Mouse (Mus musculus): ENCODE measurements around the gene Ldha. TPM values are rescaled to one million over a fixed set of nuclear protein-coding genes. Genes with fewer than 3 reads are reported as not detected.

Gene Ldha
- 663 and 670 TPM in 2 replicates for polyA plus RNA-seq (2015; fragmentation: Nextera tagmentation; extraction: Ambion mirVana)

GRCm38 (mm10) chr7:46840787-46841525 is at the start of gene Ldha:
Gene Ldha (plus strand): TSS chr7:46841475.

GRCm38 (mm10) chr7:46795287-46796205 is 45.7 kb upstream of the Ldha start, which contains the start of the genes Hps5 and Gtf2h1:
Gene Hps5 (minus strand): TSS chr7:46796064.
Gene Gtf2h1 (plus strand): TSS chr7:46796103.

GRCm38 (mm10) chr7:46860996-46861395 is 19.7 kb downstream of the Ldha start, which contains the start of gene Ldhc:
Gene Ldhc (plus strand): TSS chr7:46861203.

Other genes starting within 250 kb of the Ldha start
- 6.3 and 9.4 TPM in 2 replicates for gene Sergef, start 201.7 kb upstream of the Ldha start, polyA plus RNA-seq (2015; fragmentation: Nextera tagmentation; extraction: Ambion mirVana)
- 2.8 and 7.1 TPM in 2 replicates for gene Tph1, start 168.9 kb upstream of the Ldha start, polyA plus RNA-seq (2015; fragmentation: Nextera tagmentation; extraction: Ambion mirVana)
- 15.8 and 16.1 TPM in 2 replicates for gene Saal1, start 130.8 kb upstream of the Ldha start, polyA plus RNA-seq (2015; fragmentation: Nextera tagmentation; extraction: Ambion mirVana)
- gene Saa3, start 125.8 kb upstream of the Ldha start, polyA plus RNA-seq (2015; fragmentation: Nextera tagmentation; extraction: Ambion mirVana), result 0.75 and 1.3 TPM in 2 replicates
- not detected in 2 replicates for gene Saa4, start 108.9 kb upstream of the Ldha start, polyA plus RNA-seq (2015; fragmentation: Nextera tagmentation; extraction: Ambion mirVana)
- not detected in 2 replicates for gene Saa1, start 98.5 kb upstream of the Ldha start, polyA plus RNA-seq (2015; fragmentation: Nextera tagmentation; extraction: Ambion mirVana)
- gene Saa2, start 89.7 kb upstream of the Ldha start, polyA plus RNA-seq (2015; fragmentation: Nextera tagmentation; extraction: Ambion mirVana), result not detected in 2 replicates
- gene Hps5, start 45.4 kb upstream of the Ldha start, polyA plus RNA-seq (2015; fragmentation: Nextera tagmentation; extraction: Ambion mirVana), result 6.0 and 7.1 TPM in 2 replicates
- 30.5 and 31.4 TPM in 2 replicates for gene Gtf2h1, start 45.4 kb upstream of the Ldha start, polyA plus RNA-seq (2015; fragmentation: Nextera tagmentation; extraction: Ambion mirVana)
- 0.54 and 0.59 TPM in 2 replicates for gene Ldhc, start 19.7 kb downstream of the Ldha start, polyA plus RNA-seq (2015; fragmentation: Nextera tagmentation; extraction: Ambion mirVana)
- gene Tsg101, start 78.5 kb downstream of the Ldha start, polyA plus RNA-seq (2015; fragmentation: Nextera tagmentation; extraction: Ambion mirVana), result 62.8 and 65.5 TPM in 2 replicates
- 5.1 and 5.6 TPM in 2 replicates for gene Uevld, start 117.1 kb downstream of the Ldha start, polyA plus RNA-seq (2015; fragmentation: Nextera tagmentation; extraction: Ambion mirVana)
- gene Gm9999, start 142.1 kb downstream of the Ldha start, polyA plus RNA-seq (2015; fragmentation: Nextera tagmentation; extraction: Ambion mirVana), result not detected in 2 replicates
- 11.4 TPM in 2 replicates for gene Spty2d1, start 166.9 kb downstream of the Ldha start, polyA plus RNA-seq (2015; fragmentation: Nextera tagmentation; extraction: Ambion mirVana)
- 16.2 and 19.1 TPM in 2 replicates for gene Tmem86a, start 209.1 kb downstream of the Ldha start, polyA plus RNA-seq (2015; fragmentation: Nextera tagmentation; extraction: Ambion mirVana)